In the genomic region with DNA sequence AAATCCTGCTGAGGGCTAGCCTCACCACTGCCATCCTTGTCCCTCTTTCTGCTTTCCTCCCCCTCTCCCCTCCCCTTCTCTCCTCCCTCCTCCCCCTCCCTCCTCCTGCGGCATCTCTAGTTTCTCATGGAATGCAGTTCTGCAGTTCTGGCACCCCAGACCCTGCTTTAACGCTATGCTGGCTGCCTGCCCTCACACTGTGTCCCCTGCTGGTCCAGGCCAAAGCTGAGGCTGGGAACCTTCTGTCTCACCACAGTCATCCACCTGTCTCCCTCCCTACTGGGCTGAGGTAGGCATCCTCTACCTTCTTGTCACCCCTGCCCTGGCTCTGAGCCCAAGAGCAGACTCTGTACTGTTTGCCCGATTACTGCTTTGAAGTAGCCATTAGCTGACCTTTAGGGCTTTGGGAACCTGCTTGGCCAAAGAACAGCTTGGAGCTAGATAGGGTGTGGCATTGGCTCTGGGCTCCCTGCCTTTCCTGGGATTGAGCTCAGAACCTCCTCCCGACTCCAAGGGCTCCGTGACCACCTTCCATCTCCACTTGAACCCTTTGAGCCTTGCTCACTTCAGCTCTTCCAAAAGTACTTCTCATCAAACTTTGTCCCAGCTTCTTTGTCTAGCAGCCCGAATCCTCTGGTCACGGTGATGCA, we compare ENCODE assay signal across 22 mouse cellular contexts. TPM values are rescaled to one million over a fixed set of nuclear protein-coding genes. Genes with fewer than 3 reads are reported as not detected.
DNase-seq lines count a peak whose midpoint lies in the region; ATAC-seq and TF ChIP-seq lines count a peak whose summit lies in the region.
"Had no signal": no experiment of that assay in that cellular context is flagged by ENCODE, and none has a peak within 500 bp of the region (broad histone marks: within the 10 kb centered on the region; RNA-seq: fewer than 3 reads in every experiment).

No protein-coding gene starts in this region.

- no peak overlapping the region for H3K4me3 ChIP-seq in forebrain, embryonic 10.5 days
- no peak overlapping the region for H3K4me3 ChIP-seq in forebrain, embryonic 15.5 days
- H3K4me3 ChIP-seq in left cerebral cortex, adult 2 months: peak overlapping the region; percentile 32
- no peak overlapping the region for H3K4me3 ChIP-seq in hindbrain, postnatal 0 days (ENCODE audit: low read length)
- H3K4me3 ChIP-seq in hindbrain, embryonic 12.5 days: no peak overlapping the region
- H3K4me3 ChIP-seq: forebrain, embryonic 13.5 days; heart, embryonic 10.5 days; limb, embryonic 12.5 days; neural tube, embryonic 13.5 days had no signal

- H3K4me1 ChIP-seq in forebrain, embryonic 10.5 days: peaks cover 77% of the 10 kb centered on the region
- peaks cover 81% of the 10 kb centered on the region for H3K4me1 ChIP-seq in forebrain, embryonic 15.5 days
- peaks cover 39% of the 10 kb centered on the region for H3K4me1 ChIP-seq in hindbrain, postnatal 0 days (ENCODE audit: insufficient read depth, low read length)
- H3K4me1 ChIP-seq in hindbrain, embryonic 12.5 days: peaks cover 62% of the 10 kb centered on the region

- H3K27ac ChIP-seq in forebrain, embryonic 10.5 days: 0 out of 2 replicates have a peak overlapping the region, but pooled peaks have one; percentile 32
- no peak overlapping the region for H3K27ac ChIP-seq in forebrain, embryonic 15.5 days (replicated peaks)
- peak overlapping the region; percentile 92 for H3K27ac ChIP-seq in left cerebral cortex, adult 2 months
- no peak overlapping the region for H3K27ac ChIP-seq in hindbrain, postnatal 0 days
- no peak overlapping the region for H3K27ac ChIP-seq in hindbrain, embryonic 12.5 days
- H3K27ac ChIP-seq: forebrain, embryonic 13.5 days; heart, embryonic 10.5 days; limb, embryonic 12.5 days; liver, embryonic 14.5 days; neural tube, embryonic 13.5 days had no signal

- H3K9ac ChIP-seq in forebrain, embryonic 15.5 days (replicated peaks): no peak overlapping the region
- no peak overlapping the region for H3K9ac ChIP-seq in hindbrain, postnatal 0 days (replicated peaks; ENCODE audit: low read length)
- no peak overlapping the region for H3K9ac ChIP-seq in hindbrain, embryonic 12.5 days
- H3K9ac ChIP-seq: forebrain, embryonic 13.5 days; limb, embryonic 12.5 days; liver, embryonic 14.5 days; neural tube, embryonic 13.5 days had no signal

- no peak for TF ChIP-seq CTCF in left cerebral cortex, adult 2 months (IDR thresholded peaks at IDR 0.05)
- TF ChIP-seq CTCF in hindbrain, postnatal 0 days (IDR thresholded peaks at IDR 0.05; ENCODE audit: low read depth): no peak

- no peaks in the 10 kb centered on the region for H3K36me3 ChIP-seq in forebrain, embryonic 10.5 days (replicated peaks)
- H3K36me3 ChIP-seq in forebrain, embryonic 15.5 days: no peaks in the 10 kb centered on the region
- H3K36me3 ChIP-seq in hindbrain, postnatal 0 days (ENCODE audit: insufficient read depth, low read length): no peaks in the 10 kb centered on the region
- H3K36me3 ChIP-seq in hindbrain, embryonic 12.5 days: no peaks in the 10 kb centered on the region
- H3K36me3 ChIP-seq: heart, embryonic 10.5 days; limb, embryonic 12.5 days; neural tube, embryonic 13.5 days had no signal

- intact Hi-C loops in left cerebral cortex, adult 2 months (cut with DNase I): no loop called here
- intact Hi-C loops in left cerebral cortex, postnatal 36 days (cut with DNase I): no loop called here

- H3K27me3 ChIP-seq in forebrain, embryonic 10.5 days (ENCODE audit: poor library complexity, severe bottlenecking): peaks cover 88% of the 10 kb centered on the region
- no peaks in the 10 kb centered on the region for H3K27me3 ChIP-seq in forebrain, embryonic 15.5 days
- no peaks in the 10 kb centered on the region for H3K27me3 ChIP-seq in hindbrain, postnatal 0 days (ENCODE audit: insufficient read depth, low read length)
- peaks cover 12% of the 10 kb centered on the region for H3K27me3 ChIP-seq in hindbrain, embryonic 12.5 days

- no peaks in the 10 kb centered on the region for H3K9me3 ChIP-seq in forebrain, embryonic 10.5 days
- no peaks in the 10 kb centered on the region for H3K9me3 ChIP-seq in forebrain, embryonic 15.5 days
- H3K9me3 ChIP-seq in hindbrain, postnatal 0 days (ENCODE audit: low read length): no peaks in the 10 kb centered on the region
- no peaks in the 10 kb centered on the region for H3K9me3 ChIP-seq in hindbrain, embryonic 12.5 days (replicated peaks)
- H3K9me3 ChIP-seq: forebrain, embryonic 13.5 days; heart, embryonic 10.5 days; limb, embryonic 12.5 days; megakaryocyte, embryonic 14.5 days; neural tube, embryonic 13.5 days had no signal

- ATAC-seq in forebrain, embryonic 15.5 days (replicated peaks): no peak
- no peak for ATAC-seq in hindbrain, postnatal 0 days
- no peak for ATAC-seq in hindbrain, embryonic 12.5 days (ENCODE audit: low FRiP score)
- ATAC-seq: activated CD4-positive, CD25-positive, alpha-beta regulatory T cell, adult 4 months; forebrain, embryonic 13.5 days; lung, postnatal 0 days had no signal

- no peak overlapping the region for H3K4me2 ChIP-seq in forebrain, embryonic 15.5 days (replicated peaks)
- no peak overlapping the region for H3K4me2 ChIP-seq in hindbrain, postnatal 0 days (ENCODE audit: low read depth, low read length)
- H3K4me2 ChIP-seq in hindbrain, embryonic 12.5 days (replicated peaks): no peak overlapping the region
- H3K4me2 ChIP-seq: forebrain, embryonic 13.5 days; limb, embryonic 12.5 days; neural tube, embryonic 13.5 days had no signal

- DNase-seq in forebrain, embryonic 10.5 days (ENCODE audit: extremely low spot score, low spot score): no peak
- no peak for DNase-seq in left cerebral cortex, adult 2 months (ENCODE audit: extremely low spot score in 1 of 2, low spot score in 2 of 2)
- no peak for DNase-seq in left cerebral cortex, postnatal 36 days (ENCODE audit: low spot score in 2 of 2)
- peak; percentile 76 to 85 for DNase-seq in cerebellum, postnatal 10 days
- no peak for DNase-seq in c-Kit-positive CD71-positive TER-119-positive erythroid progenitor cells, embryonic 14.5 days (ENCODE audit: low spot score)
- no peak for DNase-seq in hindbrain, postnatal 0 days (ENCODE audit: low spot score)
- DNase-seq: adrenal gland, postnatal 36 days; kidney, adult 11 months; kidney, postnatal 4 days; layer of hippocampus, postnatal 36 days; right cerebral cortex, postnatal 4 days had no signal

- WGBS in forebrain, embryonic 10.5 days: 64% methylated on average over 7 of the region's 7 CpGs
- WGBS in forebrain, embryonic 15.5 days: 62% methylated on average over 7 of the region's 7 CpGs
- WGBS in hindbrain, postnatal 0 days: 56% methylated on average over 7 of the region's 7 CpGs
- 63% methylated on average over 7 of the region's 7 CpGs for WGBS in hindbrain, embryonic 12.5 days

RNA-seq across cellular contexts. Expression of a gene that starts 7.6 kb away (rescaled TPM):
- 0.14 and 0.75 TPM in 2 replicates for polyA plus RNA-seq in forebrain, embryonic 10.5 days (2016; fragmentation: Nextera tagmentation; extraction: Ambion mirVana)
- polyA plus RNA-seq in forebrain, embryonic 15.5 days (2015; fragmentation: Nextera tagmentation; extraction: Ambion mirVana): 3.4 and 3.6 TPM in 2 replicates
- 100 to 1,000 TPM; 151 to 160 TPM for total RNA-seq in left cerebral cortex, adult 2 months (2021)
- total RNA-seq in left cerebral cortex, postnatal 36 days (2021): 100 to 1,000 TPM; 130 to 162 TPM
- total RNA-seq in hindbrain, postnatal 0 days (2014; rRNA removed): 60.2 and 62.8 TPM in 2 replicates
- polyA plus RNA-seq in hindbrain, postnatal 0 days (2015; fragmentation: Nextera tagmentation; extraction: Ambion mirVana): 4.0 and 4.9 TPM in 2 replicates
- polyA plus RNA-seq in hindbrain, embryonic 12.5 days (2016; fragmentation: Nextera tagmentation; extraction: Ambion mirVana): 1.0 and 1.7 TPM in 2 replicates

RNA-seq across cellular contexts. Expression of a gene that starts 36.7 kb away (rescaled TPM):
- polyA plus RNA-seq in forebrain, embryonic 10.5 days (2016; fragmentation: Nextera tagmentation; extraction: Ambion mirVana): 109 and 111 TPM in 2 replicates
- 171 and 176 TPM in 2 replicates for polyA plus RNA-seq in forebrain, embryonic 15.5 days (2015; fragmentation: Nextera tagmentation; extraction: Ambion mirVana)
- total RNA-seq in left cerebral cortex, adult 2 months (2021): 100 to 1,000 TPM; 101 to 109 TPM
- 100 to 1,000 TPM; 108 to 128 TPM for total RNA-seq in left cerebral cortex, postnatal 36 days (2021)
- total RNA-seq in hindbrain, postnatal 0 days (2014; rRNA removed): 96.6 and 116 TPM in 2 replicates
- 151 and 152 TPM in 2 replicates for polyA plus RNA-seq in hindbrain, postnatal 0 days (2015; fragmentation: Nextera tagmentation; extraction: Ambion mirVana)
- 143 and 144 TPM in 2 replicates for polyA plus RNA-seq in hindbrain, embryonic 12.5 days (2016; fragmentation: Nextera tagmentation; extraction: Ambion mirVana)

RNA-seq across cellular contexts. Expression of a gene that starts 58.7 kb away (rescaled TPM):
- not detected in 2 replicates for polyA plus RNA-seq in forebrain, embryonic 10.5 days (2016; fragmentation: Nextera tagmentation; extraction: Ambion mirVana)
- 0.31 and 0.45 TPM in 2 replicates for polyA plus RNA-seq in forebrain, embryonic 15.5 days (2015; fragmentation: Nextera tagmentation; extraction: Ambion mirVana)
- 1 to 10 TPM; 3.8 to 4.7 TPM for total RNA-seq in left cerebral cortex, adult 2 months (2021)
- 1 to 10 TPM; 3.9 to 5.6 TPM for total RNA-seq in left cerebral cortex, postnatal 36 days (2021)
- 4.1 and 4.3 TPM in 2 replicates for total RNA-seq in hindbrain, postnatal 0 days (2014; rRNA removed)
- polyA plus RNA-seq in hindbrain, postnatal 0 days (2015; fragmentation: Nextera tagmentation; extraction: Ambion mirVana): 1.2 and 1.8 TPM in 2 replicates
- polyA plus RNA-seq in hindbrain, embryonic 12.5 days (2016; fragmentation: Nextera tagmentation; extraction: Ambion mirVana): 0.17 and 0.38 TPM in 2 replicates
- total RNA-seq: common myeloid progenitor, adult 5-6 weeks had no signal
- polyA plus RNA-seq: activated CD4-positive, CD25-positive, alpha-beta regulatory T cell, adult 4 months had no signal

Comparison
In these comparisons a context has a peak if more than half of its experiments do, and no peak if none do; other contexts are left out.
1. H3K27ac ChIP-seq: peak in forebrain, embryonic 10.5 days (single experiment) and left cerebral cortex, adult 2 months (single experiment); none in forebrain, embryonic 15.5 days (single experiment), hindbrain, postnatal 0 days (single experiment) and hindbrain, embryonic 12.5 days (single experiment).
2. DNase-seq: peak in cerebellum, postnatal 10 days (2 of 2); none in forebrain, embryonic 10.5 days (single experiment), left cerebral cortex, adult 2 months (0 of 2), left cerebral cortex, postnatal 36 days (0 of 2), c-Kit-positive CD71-positive TER-119-positive erythroid progenitor cells, embryonic 14.5 days (single experiment) and hindbrain, postnatal 0 days (single experiment).